Mouse (Mus musculus) ES-Bruce4 (cell line): ENCODE data around the gene Fam89b.

Source experiments
- CTCF ChIP-seq: IDR thresholded peaks from one replicate; pipeline ENCODE4 v1.8.1; 2011; ENCODE audit warnings: low read depth, low read length
- EP300 ChIP-seq: IDR thresholded peaks from 2 replicates; pipeline ENCODE4 v1.6.1; 2011; ENCODE audit warnings: low read depth, low read length; ENCODE audit not compliant: insufficient read depth
- POLR2A ChIP-seq: IDR thresholded peaks from one replicate; pipeline ENCODE4 v1.8.1; 2011; ENCODE audit warnings: low read length; ENCODE audit not compliant: insufficient read depth

GRCm38 (mm10) chr19:5741641-5742240 lies 12.3 kb upstream of the Fam89b start:
- TF ChIP-seq CTCF (no peak), EP300 (no peak), POLR2A (no peak)
